Mouse (Mus musculus) Muller cell, postnatal 12 days (primary cell): ENCODE data around the gene Macrod1.

ENCODE experiments used
- DNase-seq: peaks from one replicate; pipeline ENCODE4 v3.0.0-alpha.2; 2015; ENCODE audit errors: inconsistent ontology term

Gene Macrod1

DNA sequence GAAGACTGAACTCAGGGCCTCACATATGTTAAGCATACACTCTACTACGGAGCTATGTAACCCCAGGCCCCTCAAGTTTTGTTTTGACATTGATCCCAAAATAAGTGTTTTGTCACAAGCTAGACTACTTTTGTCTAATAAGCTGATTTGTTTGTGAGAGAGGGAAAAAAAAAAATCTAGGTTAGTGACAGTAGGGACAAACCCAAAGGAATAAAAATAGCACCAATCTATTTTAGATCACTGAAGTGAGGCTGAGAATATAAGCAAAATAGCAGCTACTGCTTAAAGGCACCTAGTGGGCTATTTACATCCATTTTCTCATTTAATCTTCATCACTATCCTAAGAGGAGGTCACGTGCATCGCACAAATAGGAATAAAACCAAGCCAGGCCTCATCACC is 183.0 kb downstream of the Macrod1 start:
- no peak for DNase-seq

DNA sequence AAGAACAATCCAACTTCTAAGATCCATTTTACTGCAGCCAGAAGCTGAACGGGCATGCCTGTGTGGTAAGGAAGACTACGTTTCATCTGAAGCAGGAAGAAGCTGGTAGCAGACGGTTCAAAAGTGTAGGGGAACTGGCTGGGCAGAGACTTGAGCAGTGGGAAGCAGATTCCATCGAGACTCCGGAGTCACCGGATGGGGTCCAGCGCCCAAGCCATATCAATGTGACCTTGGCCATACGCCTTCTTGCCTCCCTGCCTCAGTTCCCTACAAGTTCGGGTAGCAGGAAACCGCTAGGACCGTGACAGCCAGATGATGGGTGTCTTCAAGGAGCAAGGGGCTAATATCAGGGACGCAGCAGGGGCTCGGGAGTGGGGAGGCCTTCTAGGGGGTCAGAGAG is 183.7 kb downstream of the Macrod1 start:
- DNase-seq, result peak; percentile 25

DNA sequence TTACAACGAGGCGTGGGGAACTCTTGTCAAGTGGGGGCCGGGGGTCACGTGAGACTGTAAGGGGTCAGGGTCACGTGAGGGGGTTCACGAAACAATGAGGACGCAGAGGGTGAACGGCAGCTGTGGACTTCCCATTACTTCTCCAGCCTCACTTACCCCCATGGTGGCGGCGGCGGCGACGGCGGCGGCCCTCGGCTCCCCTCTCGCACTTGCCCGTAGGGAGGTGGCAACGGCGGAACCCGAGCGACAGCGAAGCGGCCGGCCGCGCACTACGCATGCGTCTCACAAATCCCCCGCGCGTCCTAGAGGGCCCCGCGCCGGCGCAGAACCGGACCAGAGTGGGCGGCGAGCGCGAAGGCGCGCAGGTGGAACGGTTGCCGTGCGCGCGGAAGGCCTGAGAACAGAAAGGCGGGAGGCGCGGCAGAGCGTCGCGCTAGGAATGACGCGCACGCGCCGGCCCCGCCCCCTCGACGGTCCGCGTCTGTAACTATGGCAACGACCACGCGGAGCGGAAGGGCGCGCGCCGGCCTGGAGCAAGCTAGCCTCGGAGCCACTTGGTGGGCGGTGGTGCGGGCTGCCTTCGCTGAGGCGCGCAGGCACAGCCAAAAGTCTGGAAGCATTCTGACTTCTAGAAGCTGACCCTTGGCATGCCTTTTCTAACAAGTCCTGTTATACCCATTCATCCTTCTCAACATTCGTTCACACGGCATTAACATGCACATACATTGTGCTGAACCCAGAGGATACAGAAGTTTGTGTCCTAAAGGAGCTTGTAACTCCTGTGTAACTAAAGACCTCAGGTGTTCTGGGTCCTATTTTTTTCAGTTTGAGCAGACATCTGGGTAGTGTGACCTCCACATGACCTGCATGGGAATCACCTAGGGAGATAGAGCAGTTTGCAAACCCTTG is 184.4 kb downstream of the Macrod1 start, which contains the start of gene Naa40:
Naa40 (minus strand) TSS at position 402 of the 909 bp plus-strand sequence.
- DNase-seq, result peak; percentile 97

DNA sequence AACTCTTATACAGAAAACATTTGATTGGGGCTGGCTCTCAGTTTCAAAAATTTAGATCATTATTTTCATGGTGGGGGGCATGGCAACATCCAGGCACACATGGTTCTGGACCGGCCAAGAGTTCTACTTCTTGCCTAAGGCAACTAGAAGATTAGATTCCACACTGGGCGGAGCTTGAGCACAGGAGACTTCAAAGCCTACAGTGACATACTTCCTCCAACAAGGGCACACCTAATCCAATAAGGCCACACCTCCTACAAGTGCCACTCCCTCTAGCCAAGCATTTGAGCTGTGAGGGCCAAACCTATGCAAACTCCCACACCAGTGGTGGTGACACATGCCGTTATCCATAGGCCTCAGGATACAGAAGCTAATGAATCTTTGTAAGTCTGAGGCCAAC is 189.4 kb downstream of the Macrod1 start:
- no peak for DNase-seq
